Comparison of ENCODE assay signal across 8 mouse cellular contexts in the genomic region with DNA sequence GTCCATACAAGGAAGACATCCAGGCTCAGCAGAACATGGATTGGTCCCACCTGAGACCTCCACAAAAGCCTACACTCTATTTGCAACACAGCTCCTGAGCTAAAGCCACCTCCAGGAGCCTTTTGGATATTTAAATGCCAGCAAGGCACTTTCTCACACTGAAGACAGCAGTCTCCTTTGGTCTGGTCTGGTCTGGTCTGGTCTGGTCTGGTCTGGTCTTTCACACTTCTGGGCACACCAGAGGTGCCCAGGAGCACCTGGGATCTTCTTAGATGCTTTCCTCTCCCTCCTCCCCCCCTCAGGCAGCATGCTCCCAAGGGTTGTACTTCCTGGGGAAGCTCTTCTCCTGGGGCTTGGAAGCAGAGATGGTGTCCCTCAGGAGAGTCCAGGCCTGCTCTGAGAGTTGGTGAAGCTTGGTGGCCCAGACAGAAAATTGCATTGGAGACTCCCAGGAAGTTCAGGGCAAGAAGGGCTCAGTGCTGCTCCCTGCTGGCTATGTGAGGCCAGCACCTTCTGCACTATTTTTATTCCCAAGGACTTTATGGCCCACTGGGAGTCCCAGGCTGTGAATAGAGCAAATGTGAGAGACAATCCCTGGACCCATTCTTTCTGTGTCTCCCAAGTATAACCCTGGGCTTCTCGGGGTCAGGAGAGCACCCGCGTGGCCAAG. TPM values are rescaled to one million over a fixed set of nuclear protein-coding genes. Genes with fewer than 3 reads are reported as not detected.
DNase-seq lines count a peak whose midpoint lies in the region; ATAC-seq lines count a peak whose summit lies in the region.

No protein-coding gene starts in this region.

- H3K4me3 ChIP-seq in forebrain, embryonic 11.5 days (ENCODE audit: low read depth, low read length): no peak overlapping the region
- no peak overlapping the region for H3K4me3 ChIP-seq in forebrain, embryonic 16.5 days (replicated peaks; ENCODE audit: low read length)
- H3K4me3 ChIP-seq in forebrain, embryonic 12.5 days (replicated peaks): no peak overlapping the region

- WGBS in forebrain, embryonic 11.5 days: 48% methylated on average over 3 of the region's 3 CpGs
- WGBS in forebrain, embryonic 16.5 days: 33% methylated on average over 3 of the region's 3 CpGs
- WGBS in forebrain, embryonic 12.5 days: 37% methylated on average over 3 of the region's 3 CpGs

- H3K27me3 ChIP-seq in forebrain, embryonic 11.5 days (ENCODE audit: control insufficient read depth, insufficient read depth, low read length): no peaks in the 10 kb centered on the region
- H3K27me3 ChIP-seq in forebrain, embryonic 16.5 days (replicated peaks; ENCODE audit: control insufficient read depth, insufficient read depth, low read length): no peaks in the 10 kb centered on the region
- H3K27me3 ChIP-seq in forebrain, embryonic 12.5 days: 0 out of 2 replicates have a peak, but pooled peaks cover 2% of the 10 kb centered on the region

- H3K36me3 ChIP-seq in forebrain, embryonic 11.5 days (ENCODE audit: control insufficient read depth, insufficient read depth, low read length): no peaks in the 10 kb centered on the region
- 0 out of 2 replicates have a peak, but pooled peaks cover 2% of the 10 kb centered on the region for H3K36me3 ChIP-seq in forebrain, embryonic 16.5 days (ENCODE audit: control insufficient read depth, insufficient read depth)
- H3K36me3 ChIP-seq in forebrain, embryonic 12.5 days (replicated peaks): no peaks in the 10 kb centered on the region

- no peak overlapping the region for H3K4me2 ChIP-seq in forebrain, embryonic 11.5 days (ENCODE audit: low read depth, low read length, severe bottlenecking)
- H3K4me2 ChIP-seq in forebrain, embryonic 16.5 days (ENCODE audit: low read length): no peak overlapping the region
- no peak overlapping the region for H3K4me2 ChIP-seq in forebrain, embryonic 12.5 days

- H3K27ac ChIP-seq in forebrain, embryonic 11.5 days (ENCODE audit: low read depth, low read length): no peak overlapping the region
- no peak overlapping the region for H3K27ac ChIP-seq in forebrain, embryonic 16.5 days (ENCODE audit: low read length)
- H3K27ac ChIP-seq in forebrain, embryonic 12.5 days: no peak overlapping the region

- DNase-seq in forebrain, embryonic 11.5 days (ENCODE audit: low spot score): peak; percentile 77
- peak; percentile 66 for DNase-seq in ovary, postnatal 36 days (ENCODE audit: low spot score)
- no peak for DNase-seq in ovary, postnatal 10 days (ENCODE audit: low spot score)
- peak; percentile 67 for DNase-seq in cerebellum, adult 9-11 months
- peak; percentile 82 for DNase-seq in heart, postnatal 4 days

- no peak for ATAC-seq in forebrain, embryonic 11.5 days (replicated peaks; ENCODE audit: low FRiP score)
- no peak for ATAC-seq in forebrain, embryonic 16.5 days
- ATAC-seq in megakaryocyte-erythroid progenitor cell, adult 5-6 weeks (replicated peaks; ENCODE audit: low FRiP score, low TSS enrichment, poor library complexity, severe bottlenecking): peak; percentile 53; the same call in 1 of the 2 replicates
- ATAC-seq in forebrain, embryonic 12.5 days (ENCODE audit: low FRiP score): no peak

- H3K9me3 ChIP-seq in forebrain, embryonic 11.5 days (ENCODE audit: control insufficient read depth, low read length): no peaks in the 10 kb centered on the region
- no peaks in the 10 kb centered on the region for H3K9me3 ChIP-seq in forebrain, embryonic 16.5 days (ENCODE audit: control insufficient read depth, low read length)
- H3K9me3 ChIP-seq in forebrain, embryonic 12.5 days: no peaks in the 10 kb centered on the region

- H3K9ac ChIP-seq in forebrain, embryonic 11.5 days (ENCODE audit: low read length): no peak overlapping the region
- H3K9ac ChIP-seq in forebrain, embryonic 16.5 days (replicated peaks; ENCODE audit: low read depth, low read length): no peak overlapping the region
- H3K9ac ChIP-seq in forebrain, embryonic 12.5 days: no peak overlapping the region

- no peaks in the 10 kb centered on the region for H3K4me1 ChIP-seq in forebrain, embryonic 11.5 days (replicated peaks; ENCODE audit: control insufficient read depth, insufficient read depth, low read length)
- H3K4me1 ChIP-seq in forebrain, embryonic 16.5 days (replicated peaks; ENCODE audit: control insufficient read depth, insufficient read depth, low read length): peaks cover 11% of the 10 kb centered on the region
- no peaks in the 10 kb centered on the region for H3K4me1 ChIP-seq in forebrain, embryonic 12.5 days

RNA-seq across cellular contexts. Expression of gene Mybph, which starts 8.6 kb away (rescaled TPM):
- not detected in 2 replicates for polyA plus RNA-seq in forebrain, embryonic 11.5 days (2014; fragmentation: Nextera tagmentation; extraction: Ambion mirVana)
- 0.24 TPM in 1 of 2 replicates, not detected in the other for polyA plus RNA-seq in forebrain, embryonic 16.5 days (2015; fragmentation: Nextera tagmentation; extraction: Ambion mirVana)
- not detected for total RNA-seq in heart, postnatal 4 days (2021)
- not detected in 2 replicates for total RNA-seq in megakaryocyte-erythroid progenitor cell, adult 5-6 weeks (2014; fragmentation: Nextera tagmentation)
- total RNA-seq in megakaryocyte-erythroid progenitor cell, adult 5-6 weeks (2017): not detected in 2 replicates
- polyA plus RNA-seq in forebrain, embryonic 12.5 days (2016; fragmentation: Nextera tagmentation; extraction: Ambion mirVana): 0.15 and 0.34 TPM in 2 replicates

RNA-seq across cellular contexts. Expression of gene Chil1, which starts 19.9 kb away (rescaled TPM):
- 0.27 and 0.65 TPM in 2 replicates for polyA plus RNA-seq in forebrain, embryonic 11.5 days (2014; fragmentation: Nextera tagmentation; extraction: Ambion mirVana)
- polyA plus RNA-seq in forebrain, embryonic 16.5 days (2015; fragmentation: Nextera tagmentation; extraction: Ambion mirVana): 1.9 and 2.1 TPM in 2 replicates
- under 1 TPM; 0.33 to 0.65 TPM for total RNA-seq in heart, postnatal 4 days (2021)
- total RNA-seq in megakaryocyte-erythroid progenitor cell, adult 5-6 weeks (2014; fragmentation: Nextera tagmentation): 0.77 TPM in 1 of 2 replicates, not detected in the other
- total RNA-seq in megakaryocyte-erythroid progenitor cell, adult 5-6 weeks (2017): 0.84 and 2.4 TPM in 2 replicates
- 1.9 and 2.5 TPM in 2 replicates for polyA plus RNA-seq in forebrain, embryonic 12.5 days (2016; fragmentation: Nextera tagmentation; extraction: Ambion mirVana)

RNA-seq across cellular contexts. Expression of gene Adora1, which starts 33.3 kb away (rescaled TPM):
- 0.59 and 0.84 TPM in 2 replicates for polyA plus RNA-seq in forebrain, embryonic 11.5 days (2014; fragmentation: Nextera tagmentation; extraction: Ambion mirVana)
- polyA plus RNA-seq in forebrain, embryonic 16.5 days (2015; fragmentation: Nextera tagmentation; extraction: Ambion mirVana): 21.3 and 21.5 TPM in 2 replicates
- 1 to 10 TPM; 9.3 to 9.9 TPM for total RNA-seq in heart, postnatal 4 days (2021)
- not detected in 2 replicates for total RNA-seq in megakaryocyte-erythroid progenitor cell, adult 5-6 weeks (2014; fragmentation: Nextera tagmentation)
- not detected in 2 replicates for total RNA-seq in megakaryocyte-erythroid progenitor cell, adult 5-6 weeks (2017)
- polyA plus RNA-seq in forebrain, embryonic 12.5 days (2016; fragmentation: Nextera tagmentation; extraction: Ambion mirVana): 1.4 and 1.8 TPM in 2 replicates
